Mouse (Mus musculus): Measurements from ENCODE around the gene Olfr1216.
"Not testable (repeated sequence)": the region's sequence is repeated elsewhere in the genome, so short reads cannot be mapped to it uniquely, and the experiment has no call there.

The Olfr1216 gene

DNA sequence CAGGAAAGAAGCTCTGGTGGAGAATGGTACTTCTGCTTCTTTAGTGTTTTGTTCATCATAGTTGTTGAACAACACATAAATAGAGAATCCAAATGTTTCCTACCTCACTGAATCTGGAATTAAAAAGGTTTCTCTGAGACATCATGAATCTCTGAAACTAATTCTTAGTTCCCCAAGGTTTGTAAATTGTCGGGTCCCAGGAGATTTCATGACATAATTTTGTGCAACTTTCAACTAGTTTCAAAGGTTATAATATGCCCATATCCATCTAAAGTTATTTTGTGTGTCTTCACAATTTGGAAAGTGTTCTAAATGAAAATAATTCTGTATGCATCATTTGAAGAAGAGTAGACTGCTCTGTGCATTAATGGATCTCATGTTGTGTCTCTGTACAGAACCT, at the start of gene Olfr1216:
TSS of gene Olfr1216 (minus strand) at position 101 of the 400 bp plus-strand sequence.
- DNase-seq = no peak

DNA sequence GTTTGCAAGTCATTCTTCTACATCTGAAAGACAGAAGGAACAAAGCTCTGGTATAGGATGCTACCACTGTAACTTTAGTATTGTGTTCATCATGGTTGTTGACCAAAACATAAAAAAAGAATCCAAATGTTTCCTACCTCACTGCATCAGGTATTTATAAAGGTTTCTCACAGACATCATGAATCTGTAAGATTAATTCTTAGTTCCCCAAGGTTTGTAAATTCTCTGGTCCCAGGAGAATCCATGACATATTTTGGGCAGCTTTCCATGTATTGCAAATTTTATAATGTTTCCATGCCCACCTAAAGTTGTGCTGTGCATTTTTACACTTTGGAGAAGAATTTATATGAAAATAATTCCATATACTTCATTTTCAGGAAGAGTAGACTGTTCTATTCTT, 42.9 kb upstream of the Olfr1216 start, which contains the start of gene Olfr1218:
TSS of gene Olfr1218 (minus strand) at position 101 of the 400 bp plus-strand sequence.
- no peak for DNase-seq

DNA sequence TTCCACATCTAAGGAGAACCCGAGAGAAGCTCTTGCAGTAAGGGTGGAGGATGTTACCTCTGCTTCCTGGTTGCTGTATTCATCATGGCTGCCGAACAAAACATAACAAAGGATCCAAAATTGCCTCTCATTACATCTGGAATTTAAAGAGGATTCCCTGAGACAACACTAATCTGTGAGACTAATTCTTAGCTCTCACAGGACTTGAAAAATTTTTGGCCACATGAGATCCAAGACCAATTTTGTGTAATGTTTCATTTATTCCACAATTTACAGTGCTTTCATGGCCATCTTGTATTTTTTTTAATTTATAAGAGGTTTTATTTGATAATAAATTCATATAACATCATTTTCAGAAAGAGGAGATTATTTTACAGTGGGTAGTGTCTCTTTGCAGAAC, 13.8 kb upstream of the Olfr1216 start, which contains the start of gene Olfr1217:
TSS of gene Olfr1217 (minus strand) at position 101 of the 400 bp plus-strand sequence.
- DNase-seq = no peak

DNA sequence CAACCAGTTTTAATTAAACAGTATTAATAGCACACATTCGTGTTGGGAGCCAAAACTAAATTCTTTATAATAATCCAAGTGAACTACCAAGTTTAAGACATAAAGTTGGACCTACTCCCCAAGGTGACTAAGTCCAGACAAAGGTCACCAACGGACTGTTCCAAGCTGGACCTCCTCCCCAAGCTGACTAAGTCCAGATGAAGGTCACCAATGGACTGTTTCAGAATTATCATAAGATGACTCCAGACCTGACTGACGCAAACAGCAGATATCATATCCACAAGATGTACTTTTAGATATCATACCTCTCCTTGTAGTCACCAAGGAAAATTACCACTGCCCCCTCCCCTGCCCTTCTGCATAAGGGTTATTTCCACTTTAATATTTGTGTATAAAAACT, 3.3 kb upstream of the Olfr1216 start:
- not testable (repeated sequence) for DNase-seq

DNA sequence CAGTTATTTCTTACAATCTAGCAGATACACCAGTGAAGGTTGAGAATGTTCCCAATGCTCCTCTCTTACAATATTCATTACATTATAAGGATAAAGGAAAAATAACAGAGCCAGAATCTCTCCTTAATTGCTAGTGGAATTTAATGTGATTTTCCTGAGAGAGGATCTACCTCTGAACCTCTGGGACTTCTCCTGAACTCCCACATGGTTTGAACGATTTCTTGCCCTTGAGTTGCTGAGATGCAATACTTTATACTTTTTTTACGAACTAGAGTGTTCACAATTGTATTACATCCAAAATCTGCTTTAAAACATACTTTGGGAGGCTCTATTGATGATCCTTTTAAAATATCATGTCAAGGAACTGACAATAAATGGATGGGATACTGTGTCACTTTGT, 11.3 kb downstream of the Olfr1216 start, which contains the start of gene Olfr1215:
TSS of gene Olfr1215 (minus strand) at position 101 of the 400 bp plus-strand sequence.
- no peak for DNase-seq

DNA sequence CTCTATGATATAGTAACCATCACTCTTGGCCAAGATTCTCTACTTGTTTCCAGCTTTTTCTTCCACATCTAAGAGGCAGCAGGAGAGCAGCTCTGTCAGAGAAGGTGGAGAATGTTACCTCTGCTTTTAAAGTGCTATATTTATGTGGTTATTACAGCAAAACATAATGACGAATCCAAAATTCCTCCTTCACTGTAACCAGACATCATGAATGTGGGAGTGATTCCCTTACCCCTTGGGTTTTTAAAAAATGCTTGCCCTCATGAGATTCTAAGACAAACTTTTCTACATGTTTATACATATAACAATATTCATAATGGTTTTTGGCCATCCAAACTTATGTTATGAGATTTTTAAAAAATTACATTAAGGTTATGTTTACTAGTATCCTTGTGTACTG, 25.6 kb downstream of the Olfr1216 start, which contains the start of gene Olfr1214:
TSS of gene Olfr1214 (minus strand) at position 101 of the 400 bp plus-strand sequence.
- no peak for DNase-seq

DNA sequence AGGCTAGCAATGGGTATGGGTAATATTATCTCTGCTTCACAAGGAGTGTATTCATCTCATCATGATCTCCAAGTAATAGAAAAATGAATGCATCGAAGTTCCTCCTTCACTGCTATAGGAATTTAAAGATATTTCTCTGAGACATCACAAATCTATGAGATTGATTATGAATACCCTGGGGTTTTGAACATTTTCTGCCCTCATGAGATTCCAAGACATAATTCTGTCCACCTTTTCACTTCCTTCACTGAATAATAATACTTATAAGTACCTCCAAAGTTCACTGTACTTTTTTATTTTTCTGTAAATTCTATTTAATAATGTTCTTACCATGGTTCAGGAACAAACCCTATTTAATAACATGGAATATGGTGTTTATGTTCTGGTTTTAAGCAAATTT, 38.0 kb downstream of the Olfr1216 start, which contains the start of gene Gm13762:
TSS of gene Gm13762 (minus strand) at position 101 of the 400 bp plus-strand sequence.
- no peak for DNase-seq
